Mouse (Mus musculus): Measurements from ENCODE around the gene Celf5. TPM values are rescaled to one million over a fixed set of nuclear protein-coding genes. Genes with fewer than 3 reads are reported as not detected.
"Not testable (repeated sequence)": the region's sequence is repeated elsewhere in the genome, so short reads cannot be mapped to it uniquely, and the experiment has no call there.

Celf5 gene
- total RNA-seq, 2 experiments from 2014 or later: not detected

DNA sequence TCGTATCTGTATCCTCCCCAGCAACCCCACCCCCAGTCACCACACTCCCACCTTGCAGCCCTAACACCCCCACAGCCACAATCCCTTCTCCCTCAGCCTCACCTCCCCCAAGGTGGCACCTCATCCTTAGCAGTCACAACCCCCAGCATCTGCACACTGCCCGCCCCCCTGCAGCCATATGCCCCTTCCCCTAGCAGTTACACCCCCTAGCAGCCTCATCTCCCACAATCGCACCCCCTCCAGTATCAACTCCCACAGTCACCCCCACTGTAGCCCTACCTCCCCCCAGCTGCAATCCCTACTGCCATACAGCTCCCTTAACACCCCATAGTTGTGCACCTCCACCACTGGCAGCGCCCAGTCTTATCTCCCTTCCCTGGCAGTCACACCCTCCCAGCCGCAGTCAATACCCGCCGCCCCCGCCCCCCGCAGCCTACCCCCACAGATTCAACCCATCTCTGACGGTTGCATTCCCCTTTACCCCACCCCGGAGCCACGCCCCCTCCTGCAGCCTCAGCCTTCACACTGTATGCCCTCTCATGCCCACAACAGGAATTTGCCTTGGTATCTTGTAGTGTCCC is 25.4 kb downstream of the Celf5 start:
- ATAC-seq (replicated peaks; ENCODE audit: poor library complexity, severe bottlenecking): no peak

GRCm38 (mm10) chr10:81455181-81455895 is 27.2 kb downstream of the Celf5 start, which contains the start of gene Nfic:
Gene Nfic (minus strand): TSS chr10:81455635.
- no peak for ATAC-seq (replicated peaks; ENCODE audit: poor library complexity, severe bottlenecking)

DNA sequence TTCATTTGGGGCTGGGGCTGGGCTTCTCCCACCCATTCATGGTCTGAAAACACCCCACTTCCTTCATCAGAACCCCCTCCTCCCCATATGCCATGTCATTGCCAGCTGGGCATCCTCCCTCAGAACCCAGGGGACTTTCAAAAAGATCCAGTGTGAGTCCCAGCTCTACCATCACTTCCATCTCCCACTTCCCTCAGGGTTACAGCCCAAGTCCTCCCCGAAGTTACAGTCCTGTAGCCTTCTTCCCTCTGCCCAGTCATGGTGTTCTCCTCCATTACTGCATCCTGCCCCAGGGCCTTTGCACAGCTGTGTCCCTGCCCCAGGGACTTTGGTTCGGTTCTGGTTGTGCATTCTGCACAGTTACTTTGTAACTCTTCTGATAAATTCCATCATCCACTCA is 28.4 kb downstream of the Celf5 start:
- no peak for ATAC-seq (replicated peaks; ENCODE audit: poor library complexity, severe bottlenecking)

DNA sequence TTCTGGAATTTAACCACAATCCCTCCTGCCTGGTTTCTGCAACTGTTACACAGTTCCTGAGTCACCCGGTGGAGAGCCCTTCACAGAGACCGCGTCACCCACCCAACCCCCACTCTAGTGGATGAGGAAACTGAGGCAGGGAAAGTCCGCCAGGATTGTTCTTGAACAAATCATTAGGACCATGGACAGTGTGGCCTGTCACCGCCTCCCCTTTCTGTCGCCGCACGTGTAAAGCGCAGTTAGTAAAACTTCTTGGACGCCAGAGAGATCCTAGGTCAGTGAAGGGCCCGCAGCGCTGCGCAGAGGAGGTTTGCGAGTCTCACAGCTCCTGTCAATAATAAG is 29.6 kb downstream of the Celf5 start:
- no peak for ATAC-seq (replicated peaks; ENCODE audit: poor library complexity, severe bottlenecking)

- peak; percentile 13 for ATAC-seq (replicated peaks; ENCODE audit: poor library complexity, severe bottlenecking)
Observed at GRCm38 (mm10) chr10:81452237-81452946, 30.1 kb downstream of the Celf5 start.

DNA sequence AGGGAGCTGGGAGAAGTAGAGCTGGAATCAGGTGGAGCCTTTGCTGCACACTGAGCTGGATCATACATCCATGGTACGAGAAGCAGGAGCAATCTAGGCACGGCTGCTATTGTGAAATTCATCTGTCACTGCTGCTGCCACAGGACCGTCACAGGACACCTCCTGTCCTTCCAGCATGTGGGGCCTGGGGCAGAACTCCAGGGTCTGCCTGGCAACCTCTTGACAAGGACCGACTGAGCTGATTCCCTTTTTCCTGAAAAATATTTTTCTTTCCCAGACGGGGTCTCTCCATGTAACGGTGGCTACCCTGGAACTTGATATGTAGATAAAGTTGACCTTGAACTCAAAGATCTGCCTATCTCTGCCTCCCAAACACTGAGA is 31.2 kb downstream of the Celf5 start:
- ATAC-seq (replicated peaks; ENCODE audit: poor library complexity, severe bottlenecking): no peak

GRCm38 (mm10) chr10:81450641-81451364 is 31.7 kb downstream of the Celf5 start:
- no peak for ATAC-seq (replicated peaks; ENCODE audit: poor library complexity, severe bottlenecking)

DNA sequence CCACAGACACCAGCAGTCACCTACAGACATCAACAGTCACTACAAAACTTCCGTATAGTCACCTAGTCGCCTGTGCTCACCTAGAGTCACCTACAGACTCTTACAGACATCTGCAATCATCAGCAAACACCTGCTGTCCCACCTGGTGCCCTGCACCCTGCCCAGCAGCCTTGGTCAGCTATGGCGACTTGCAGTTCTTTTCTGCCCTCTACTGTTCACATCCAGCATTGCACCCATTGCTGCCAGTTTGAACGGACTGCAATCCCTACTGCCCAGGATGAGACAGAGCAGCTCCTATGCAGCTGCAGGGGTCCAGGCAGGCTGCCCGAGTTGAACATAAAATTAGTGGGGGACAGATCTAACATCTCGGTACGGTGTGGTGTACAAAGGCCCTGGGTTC is 32.4 kb downstream of the Celf5 start:
- peak; percentile 89 for ATAC-seq (replicated peaks; ENCODE audit: poor library complexity, severe bottlenecking)

- ATAC-seq (replicated peaks; ENCODE audit: poor library complexity, severe bottlenecking): not testable (repeated sequence)
Observed at GRCm38 (mm10) chr10:81445516-81445915, 37.0 kb downstream of the Celf5 start.

DNA sequence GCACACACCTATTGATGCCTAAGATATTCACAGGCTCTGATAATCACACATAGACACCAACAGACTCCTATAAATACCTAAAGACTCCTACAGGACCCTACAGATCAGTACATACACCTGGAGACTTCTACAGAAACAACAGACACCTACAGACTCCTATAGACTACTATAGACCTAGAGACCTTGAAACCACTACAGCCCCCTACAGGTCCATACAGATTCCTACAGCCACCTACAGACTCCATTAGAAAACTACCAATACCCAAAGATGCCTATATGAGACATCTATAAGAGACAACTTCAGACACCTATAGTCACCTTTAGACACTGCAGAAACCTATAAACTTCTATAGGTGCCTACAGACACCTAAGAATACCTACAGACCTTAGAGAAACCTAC is 41.5 kb downstream of the Celf5 start:
- ATAC-seq (replicated peaks; ENCODE audit: poor library complexity, severe bottlenecking): peak; percentile 74

GRCm38 (mm10) chr10:81435436-81435835 is 47.1 kb downstream of the Celf5 start:
- ATAC-seq (replicated peaks; ENCODE audit: poor library complexity, severe bottlenecking): no peak

GRCm38 (mm10) chr10:81434361-81435263 is 47.9 kb downstream of the Celf5 start:
- ATAC-seq (replicated peaks; ENCODE audit: poor library complexity, severe bottlenecking): no peak

- ATAC-seq (replicated peaks; ENCODE audit: poor library complexity, severe bottlenecking): peak; percentile 24
Observed at GRCm38 (mm10) chr10:81433541-81434289, 48.8 kb downstream of the Celf5 start.

DNA sequence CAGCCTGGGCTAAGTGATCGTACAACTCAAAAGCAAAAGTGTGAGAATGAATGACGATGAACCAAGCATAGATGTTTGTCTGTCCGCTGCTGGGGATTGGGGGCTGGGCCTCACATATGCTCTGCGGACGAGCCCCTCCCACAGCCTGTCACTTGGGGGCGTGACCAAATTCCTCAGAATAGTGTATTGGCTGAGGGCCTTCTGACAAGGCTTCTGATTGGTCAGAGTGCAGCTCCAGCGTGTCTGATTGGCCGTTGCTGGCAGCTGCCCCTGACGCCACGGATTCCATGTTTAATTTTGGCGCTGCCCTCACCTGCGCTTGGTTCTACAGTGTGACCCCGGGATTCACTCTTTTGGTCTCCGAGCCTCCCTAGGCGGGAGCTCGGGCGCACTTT is 49.6 kb downstream of the Celf5 start:
- peak; percentile 58 for ATAC-seq (replicated peaks; ENCODE audit: poor library complexity, severe bottlenecking)

GRCm38 (mm10) chr10:81432169-81432867 is 50.2 kb downstream of the Celf5 start:
- ATAC-seq (replicated peaks; ENCODE audit: poor library complexity, severe bottlenecking): no peak

DNA sequence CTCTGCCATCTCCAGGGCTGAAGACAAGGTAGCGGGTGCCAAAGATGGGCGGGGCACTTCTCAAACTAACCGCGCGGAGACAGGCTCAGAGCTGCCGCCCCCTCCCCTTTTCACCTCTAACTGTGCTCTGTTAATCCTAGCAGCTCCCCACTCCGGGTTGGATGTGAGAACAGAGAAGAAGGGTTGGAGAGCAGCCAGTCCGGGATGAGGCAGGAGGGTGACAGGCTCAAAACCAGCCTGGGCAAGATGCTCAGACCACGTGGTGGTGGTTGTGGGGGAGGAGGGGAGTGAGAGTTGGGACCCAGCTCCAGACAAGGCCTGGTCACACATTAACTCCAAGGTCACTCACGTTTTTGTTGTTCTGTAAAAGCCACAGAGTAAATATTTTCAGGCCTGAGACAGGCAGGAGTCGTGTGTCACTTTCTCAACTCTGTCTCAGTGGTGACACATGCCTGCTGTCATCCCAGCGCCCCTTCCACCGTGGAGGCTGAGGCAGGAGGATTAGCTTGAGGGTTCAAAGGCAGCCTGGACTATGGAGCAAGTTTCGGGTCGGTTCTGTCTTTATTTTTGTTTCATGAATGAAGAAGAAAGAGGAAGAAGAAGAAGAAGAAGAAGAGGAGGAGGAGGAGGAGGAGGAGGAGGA is 50.9 kb downstream of the Celf5 start:
- no peak for ATAC-seq (replicated peaks; ENCODE audit: poor library complexity, severe bottlenecking)

GRCm38 (mm10) chr10:81430831-81431525 is 51.5 kb downstream of the Celf5 start:
- ATAC-seq (replicated peaks; ENCODE audit: poor library complexity, severe bottlenecking): no peak

Data from granulocyte monocyte progenitor cell, adult 5-6 weeks (primary cell).